26 mouse cellular contexts compared by ENCODE assay signal in genomic region chr5:138281798-138282197, GRCm38 (mm10). TPM values are rescaled to one million over a fixed set of nuclear protein-coding genes. Genes with fewer than 3 reads are reported as not detected.
"Had no signal": no experiment of that assay in that cellular context is flagged by ENCODE, and none has a peak within 500 bp of the region (broad histone marks: within the 10 kb centered on the region; RNA-seq: fewer than 3 reads in every experiment).

No protein-coding gene starts in this region.

- H3K27ac ChIP-seq: gastrocnemius, adult 2 months; hindbrain, embryonic 10.5 days; hindbrain, embryonic 12.5 days; hindbrain, embryonic 14.5 days; layer of hippocampus, adult 2 months; left cerebral cortex, adult 2 months; limb, embryonic 10.5 days; limb, embryonic 12.5 days; liver, embryonic 12.5 days; liver, embryonic 14.5 days had no signal

- H3K36me3 ChIP-seq: liver, embryonic 12.5 days had no signal

- H3K4me3 ChIP-seq: gastrocnemius, adult 2 months; hindbrain, embryonic 10.5 days; hindbrain, embryonic 12.5 days; layer of hippocampus, adult 2 months; left cerebral cortex, adult 2 months; limb, embryonic 10.5 days; limb, embryonic 12.5 days; liver, embryonic 12.5 days had no signal

- H3K4me2 ChIP-seq: heart, embryonic 11.5 days; hindbrain, embryonic 12.5 days; hindbrain, embryonic 14.5 days; limb, embryonic 12.5 days; liver, embryonic 12.5 days had no signal

- H3K9ac ChIP-seq: hindbrain, embryonic 12.5 days; hindbrain, embryonic 14.5 days; limb, embryonic 12.5 days; liver, embryonic 12.5 days; liver, embryonic 14.5 days had no signal

- H3K9me3 ChIP-seq: limb, embryonic 10.5 days; liver, embryonic 12.5 days had no signal

- DNase-seq: gastrocnemius, adult 2 months; gastrocnemius, postnatal 10 days; gastrocnemius, postnatal 25 days; heart, postnatal 10 days; heart, postnatal 4 days; kidney, adult 18-20 months; kidney, adult 8-10 months; kidney, postnatal 10 days; kidney, postnatal 25 days; kidney, postnatal 4 days had no signal

- ATAC-seq: hindbrain, embryonic 16.5 days; inflammation-experienced regulatory T-cells, adult 6 months; intestine, postnatal 0 days; liver, embryonic 12.5 days had no signal

RNA-seq across cellular contexts. Expression of gene Stag3, which starts 1.8 kb away (rescaled TPM):
- polyA plus RNA-seq: inflammation-experienced regulatory T-cells, adult 6 months had no signal

RNA-seq across cellular contexts. Expression of gene Gm43720, which starts 2.0 kb away (rescaled TPM):
- polyA plus RNA-seq: heart, embryonic 14.5 days; kidney, embryonic 14.5 days; liver, adult 2 months; liver, embryonic 12.5 days had no signal

RNA-seq across cellular contexts. Expression of gene Gal3st4, which starts 9.2 kb away (rescaled TPM):
- polyA plus RNA-seq: liver, adult 2 months had no signal
